Mouse (Mus musculus): ENCODE results near the gene Gm9376. TPM values are rescaled to one million over a fixed set of nuclear protein-coding genes. Genes with fewer than 3 reads are reported as not detected.

Gene Gm9376
- polyA plus RNA-seq, 1 experiment from 2014 or later = not detected

Small RNA genes within 50 kb of the gene (microRNA-seq; reads per million reads assigned to microRNA genes)
- gene Mir6241 = not detected

Other genes starting within 250 kb of the Gm9376 start
- gene Dct, start 214.7 kb upstream of the Gm9376 start, polyA plus RNA-seq (2015; fragmentation: Nextera tagmentation; extraction: Ambion mirVana) = 0.26 and 0.32 TPM in 2 replicates
- 13.3 and 13.5 TPM in 2 replicates for gene Tgds, start 134.2 kb upstream of the Gm9376 start, polyA plus RNA-seq (2015; fragmentation: Nextera tagmentation; extraction: Ambion mirVana)
- gene Gpr180, start 129.8 kb upstream of the Gm9376 start, polyA plus RNA-seq (2015; fragmentation: Nextera tagmentation; extraction: Ambion mirVana) = 12.0 and 13.1 TPM in 2 replicates
- not detected in 2 replicates for gene Sox21, start 29.9 kb upstream of the Gm9376 start, polyA plus RNA-seq (2015; fragmentation: Nextera tagmentation; extraction: Ambion mirVana)

All from liver, embryonic 15.5 days (tissue).